Mouse (Mus musculus): ENCODE results near the gene Gm20388.

GRCm38 (mm10) chr8:121168033-121168432 is 1257.4 kb downstream of the Gm20388 start:
- no peak for TF ChIP-seq POLR2A (IDR thresholded peaks at IDR 0.05; ENCODE audit: low read depth, low read length)
- TF ChIP-seq CTCF (conservative IDR thresholded peaks at IDR 0.05; ENCODE audit: insufficient read depth, insufficient read length, low read depth, low read length): no peak

Measured in kidney, adult 2 months (tissue).